Mouse (Mus musculus): ENCODE measurements around the gene Gjc2. TPM values are rescaled to one million over a fixed set of nuclear protein-coding genes. Genes with fewer than 3 reads are reported as not detected.
"Not testable (repeated sequence)": the region's sequence is repeated elsewhere in the genome, so short reads cannot be mapped to it uniquely, and the experiment has no call there.

Gene Gjc2
- polyA plus RNA-seq, 1 experiment = 3.4 TPM

- Histone ChIP-seq H3K27ac (ENCODE audit: insufficient read depth, low read length) (no peak overlapping the region), H3K27me3 (ENCODE audit: control insufficient read depth, insufficient read depth, low read length) (no peaks in the 10 kb centered on the region), H3K4me1 (ENCODE audit: control insufficient read depth, insufficient read depth, insufficient read length) (peaks cover 11% of the 10 kb centered on the region; the same call in 1 of the 2 replicates), H3K4me3 (ENCODE audit: extremely low read depth, insufficient read depth, insufficient read length) (no peak overlapping the region), H3K36me3 (ENCODE audit: control insufficient read depth, insufficient read depth, low read length) (peaks cover 2% of the 10 kb centered on the region)
- DNase-seq (ENCODE audit: low read depth in 1 of 2, low spot score in 2 of 2) = no peak
- no peak for TF ChIP-seq POLR2A (IDR thresholded peaks at IDR 0.05; ENCODE audit: low read depth, low read length)
- TF ChIP-seq CTCF (IDR thresholded peaks at IDR 0.05; ENCODE audit: extremely low read depth, insufficient read depth, insufficient read length, insufficient replicate concordance) = no peak
- 89% methylated on average over 4 of the region's 4 CpGs for WGBS
These were observed 35.5 kb upstream of the Gjc2 start for GRCm38 (mm10) chr11:59218389-59218998.

GRCm38 (mm10) chr11:59216955-59217354, 33.9 kb upstream of the Gjc2 start:
- H3K36me3 ChIP-seq (ENCODE audit: control insufficient read depth, insufficient read depth, low read length) = peaks cover 7% of the 10 kb centered on the region
- no peak for TF ChIP-seq CTCF (IDR thresholded peaks at IDR 0.05; ENCODE audit: extremely low read depth, insufficient read depth, insufficient read length, insufficient replicate concordance)
- TF ChIP-seq POLR2A (IDR thresholded peaks at IDR 0.05; ENCODE audit: low read depth, low read length) = no peak
- H3K4me1 ChIP-seq (ENCODE audit: control insufficient read depth, insufficient read depth, insufficient read length) = peaks cover 17% of the 10 kb centered on the region; the same call in 1 of the 2 replicates
- no peak overlapping the region for H3K4me3 ChIP-seq (ENCODE audit: extremely low read depth, insufficient read depth, insufficient read length)
- no peak for DNase-seq (ENCODE audit: low read depth in 1 of 2, low spot score in 2 of 2)
- H3K27ac ChIP-seq (ENCODE audit: insufficient read depth, low read length) = no peak overlapping the region
- no peaks in the 10 kb centered on the region for H3K27me3 ChIP-seq (ENCODE audit: control insufficient read depth, insufficient read depth, low read length)
- 39% methylated on average over 3 of the region's 3 CpGs for WGBS

GRCm38 (mm10) chr11:59212892-59213494, 30.0 kb upstream of the Gjc2 start:
- Histone ChIP-seq H3K4me3 (ENCODE audit: extremely low read depth, insufficient read depth, insufficient read length) (no peak overlapping the region), H3K36me3 (ENCODE audit: control insufficient read depth, insufficient read depth, low read length) (peaks cover 17% of the 10 kb centered on the region), H3K4me1 (ENCODE audit: control insufficient read depth, insufficient read depth, insufficient read length) (peaks cover 16% of the 10 kb centered on the region; the same call in 1 of the 2 replicates), H3K27me3 (ENCODE audit: control insufficient read depth, insufficient read depth, low read length) (no peaks in the 10 kb centered on the region), H3K27ac (ENCODE audit: insufficient read depth, low read length) (peak overlapping the region; percentile 17; the same call in 1 of the 2 replicates)
- 92% methylated on average over 12 of the region's 12 CpGs for WGBS
- DNase-seq (ENCODE audit: low read depth in 1 of 2, low spot score in 2 of 2) = no peak
- no peak for TF ChIP-seq POLR2A (IDR thresholded peaks at IDR 0.05; ENCODE audit: low read depth, low read length)
- TF ChIP-seq CTCF (IDR thresholded peaks at IDR 0.05; ENCODE audit: extremely low read depth, insufficient read depth, insufficient read length, insufficient replicate concordance) = no peak

GRCm38 (mm10) chr11:59212320-59212719, 29.3 kb upstream of the Gjc2 start:
- WGBS = 9% methylated on average over 12 of the region's 12 CpGs
- H3K4me3 ChIP-seq (ENCODE audit: extremely low read depth, insufficient read depth, insufficient read length); H3K27me3 ChIP-seq (ENCODE audit: control insufficient read depth, insufficient read depth, low read length): not testable (repeated sequence)
- peak overlapping the region; percentile 17; the same call in 1 of the 2 replicates for H3K27ac ChIP-seq (ENCODE audit: insufficient read depth, low read length)
- H3K36me3 ChIP-seq (ENCODE audit: control insufficient read depth, insufficient read depth, low read length) = peaks cover 17% of the 10 kb centered on the region
- peaks cover 16% of the 10 kb centered on the region; the same call in 1 of the 2 replicates for H3K4me1 ChIP-seq (ENCODE audit: control insufficient read depth, insufficient read depth, insufficient read length)
- peak in 1 of 2 experiments; percentile 57 for DNase-seq (ENCODE audit: low read depth in 1 of 2, low spot score in 2 of 2)

- Histone ChIP-seq H3K36me3 (ENCODE audit: control insufficient read depth, insufficient read depth, low read length) (peaks cover 17% of the 10 kb centered on the region), H3K4me1 (ENCODE audit: control insufficient read depth, insufficient read depth, insufficient read length) (peaks cover 16% of the 10 kb centered on the region; the same call in 1 of the 2 replicates)
- DNase-seq (ENCODE audit: low read depth in 1 of 2, low spot score in 2 of 2); H3K27ac ChIP-seq (ENCODE audit: insufficient read depth, low read length); H3K27me3 ChIP-seq (ENCODE audit: control insufficient read depth, insufficient read depth, low read length); H3K4me3 ChIP-seq (ENCODE audit: extremely low read depth, insufficient read depth, insufficient read length): not testable (repeated sequence)
- WGBS = 94% methylated on average over 9 of the region's 9 CpGs
These were observed 28.5 kb upstream of the Gjc2 start for GRCm38 (mm10) chr11:59211561-59211960.

GRCm38 (mm10) chr11:59210020-59210419, 27.0 kb upstream of the Gjc2 start:
- peaks cover 19% of the 10 kb centered on the region for H3K36me3 ChIP-seq (ENCODE audit: control insufficient read depth, insufficient read depth, low read length)
- H3K4me1 ChIP-seq (ENCODE audit: control insufficient read depth, insufficient read depth, insufficient read length) = peaks cover 16% of the 10 kb centered on the region; the same call in 1 of the 2 replicates
- WGBS = 96% methylated on average over 4 of the region's 4 CpGs
- H3K27ac ChIP-seq (ENCODE audit: insufficient read depth, low read length) = no peak overlapping the region
- H3K4me3 ChIP-seq (ENCODE audit: extremely low read depth, insufficient read depth, insufficient read length) = no peak overlapping the region
- DNase-seq (ENCODE audit: low read depth in 1 of 2, low spot score in 2 of 2) = no peak
- H3K27me3 ChIP-seq (ENCODE audit: control insufficient read depth, insufficient read depth, low read length) = no peaks in the 10 kb centered on the region
- TF ChIP-seq CTCF (IDR thresholded peaks at IDR 0.05; ENCODE audit: extremely low read depth, insufficient read depth, insufficient read length, insufficient replicate concordance) (no peak), POLR2A (IDR thresholded peaks at IDR 0.05; ENCODE audit: low read depth, low read length) (no peak)

- Histone ChIP-seq H3K4me1 (ENCODE audit: control insufficient read depth, insufficient read depth, insufficient read length) (peaks cover 16% of the 10 kb centered on the region; the same call in 1 of the 2 replicates), H3K4me3 (ENCODE audit: extremely low read depth, insufficient read depth, insufficient read length) (no peak overlapping the region), H3K27ac (ENCODE audit: insufficient read depth, low read length) (no peak overlapping the region), H3K36me3 (ENCODE audit: control insufficient read depth, insufficient read depth, low read length) (peaks cover 19% of the 10 kb centered on the region), H3K27me3 (ENCODE audit: control insufficient read depth, insufficient read depth, low read length) (no peaks in the 10 kb centered on the region)
- no peak for DNase-seq (ENCODE audit: low read depth in 1 of 2, low spot score in 2 of 2)
- TF ChIP-seq POLR2A (IDR thresholded peaks at IDR 0.05; ENCODE audit: low read depth, low read length) = no peak
- no peak for TF ChIP-seq CTCF (IDR thresholded peaks at IDR 0.05; ENCODE audit: extremely low read depth, insufficient read depth, insufficient read length, insufficient replicate concordance)
- WGBS = 81% methylated on average over 5 of the region's 5 CpGs
These were observed 26.6 kb upstream of the Gjc2 start for GRCm38 (mm10) chr11:59209580-59209979.
